Mouse (Mus musculus) G1E (cell line): Measurements from ENCODE around the gene Olig1. TPM values are rescaled to one million over a fixed set of nuclear protein-coding genes. Genes with fewer than 3 reads are reported as not detected.

Source experiments
- ATAC-seq: 2 replicates; pipeline ENCODE4 v1.8.0; 2016; ENCODE audit warnings: mild to moderate bottlenecking; ENCODE audit not compliant: insufficient number of reproducible peaks, poor library complexity, low FRiP score, severe bottlenecking; ENCODE audit errors: extremely low read depth
- DNase-seq: peaks from one replicate; pipeline ENCODE4 v3.0.0; 2012; ENCODE audit warnings: low spot score
- H3K27me3 ChIP-seq: 2 replicates; pipeline ENCODE4 v1.6.1; 2012; ENCODE audit warnings: mild to moderate bottlenecking, low read length, inconsistent platforms; ENCODE audit not compliant: insufficient read depth
- H3K36me3 ChIP-seq: replicated peaks from 2 replicates; pipeline ENCODE3; 2012; ENCODE audit warnings: mild to moderate bottlenecking, inconsistent platforms
- H3K4me1 ChIP-seq: 2 replicates; pipeline ENCODE4 v1.6.1; 2012; ENCODE audit warnings: low read depth, low read length, inconsistent platforms, mixed read lengths; ENCODE audit not compliant: insufficient read depth
- H3K4me3 ChIP-seq: 2 replicates; pipeline ENCODE4 v1.5.1; 2012; ENCODE audit warnings: low read depth, mild to moderate bottlenecking, inconsistent platforms, low read length, moderate library complexity, mixed read lengths
- H3K9me3 ChIP-seq: replicated peaks from 2 replicates; pipeline ENCODE4 v1.6.1; 2012; ENCODE audit warnings: inconsistent platforms
- CTCF ChIP-seq: IDR thresholded peaks from 2 replicates; pipeline ENCODE4 v1.5.1; 2012; ENCODE audit warnings: low read depth, low read length, inconsistent platforms, mixed read lengths
- GATA1 ChIP-seq: IDR thresholded peaks from 2 replicates; pipeline ENCODE4 v1.6.1; 2012; ENCODE audit warnings: borderline replicate concordance, low read length, inconsistent platforms, mixed read lengths
- GATA2 ChIP-seq: IDR thresholded peaks from 2 replicates; pipeline ENCODE4 v1.6.1; 2012; ENCODE audit warnings: low read depth, low read length, inconsistent platforms, borderline replicate concordance
- POLR2AphosphoS5 ChIP-seq: IDR thresholded peaks from 2 replicates; pipeline ENCODE4 v1.6.1; 2012; ENCODE audit warnings: low read depth, low read length, inconsistent platforms; ENCODE audit not compliant: insufficient replicate concordance
- TAL1 ChIP-seq: conservative IDR thresholded peaks from 2 replicates; pipeline ENCODE4 v1.6.1; 2012; ENCODE audit warnings: low read depth, low read length, inconsistent platforms, mixed read lengths
- polyA plus RNA-seq: library from polyadenylated mRNA; stranded (reverse); fragments of >175 nt; gene quantifications from 2 replicates; pipeline ENCODE4 v1.2.3, GENCODE M21; 2012
- total RNA-seq, 2 experiments: library from RNA; stranded (forward) in 1 of 2; stranded (reverse) in 1 of 2; fragments of 200-1000 nt in 1 of 2; fragments of >200 nt in 1 of 2; fragmentation: Nextera tagmentation in 1 of 2; gene quantifications; 2 replicates each; pipeline ENCODE4 v1.2.3; 2014 to 2017

The Olig1 gene
- total and polyA plus RNA-seq, 3 experiments, result not detected

GRCm38 (mm10) chr16:91292080-91292479, 22.5 kb downstream of the Olig1 start:
- ATAC-seq (no peak), DNase-seq (no peak)
- no peak for TF ChIP-seq GATA2
- TF ChIP-seq CTCF, result no peak
- no peak for TF ChIP-seq TAL1
- no peak for TF ChIP-seq POLR2AphosphoS5
- TF ChIP-seq GATA1, result no peak
- no peak overlapping the region for H3K4me3 ChIP-seq
- H3K27me3 ChIP-seq, result peaks cover 12% of the 10 kb centered on the region
- H3K36me3 ChIP-seq, result no peaks in the 10 kb centered on the region
- H3K9me3 ChIP-seq, result no peaks in the 10 kb centered on the region
- no peaks in the 10 kb centered on the region for H3K4me1 ChIP-seq

GRCm38 (mm10) chr16:91292719-91293333, 23.3 kb downstream of the Olig1 start:
- Histone ChIP-seq H3K4me3 (no peak overlapping the region), H3K9me3 (no peaks in the 10 kb centered on the region), H3K4me1 (no peaks in the 10 kb centered on the region), H3K36me3 (no peaks in the 10 kb centered on the region), H3K27me3 (peaks cover 12% of the 10 kb centered on the region)
- no peak for DNase-seq
- no peak for ATAC-seq
- no peak for TF ChIP-seq GATA2
- no peak for TF ChIP-seq POLR2AphosphoS5
- no peak for TF ChIP-seq GATA1
- no peak for TF ChIP-seq TAL1
- no peak for TF ChIP-seq CTCF

GRCm38 (mm10) chr16:91297726-91298125, 28.2 kb downstream of the Olig1 start:
- no peak for ATAC-seq
- TF ChIP-seq POLR2AphosphoS5, result no peak
- TF ChIP-seq TAL1, result no peak
- TF ChIP-seq CTCF, result no peak
- no peak for TF ChIP-seq GATA2
- no peak for TF ChIP-seq GATA1
- H3K27me3 ChIP-seq, result peaks cover 3% of the 10 kb centered on the region; the same call in 1 of the 2 replicates

GRCm38 (mm10) chr16:91299412-91299811, 29.8 kb downstream of the Olig1 start:
- Histone ChIP-seq H3K9me3 (no peaks in the 10 kb centered on the region), H3K4me3 (no peak overlapping the region), H3K4me1 (no peaks in the 10 kb centered on the region), H3K27me3 (peaks cover 3% of the 10 kb centered on the region; the same call in 1 of the 2 replicates), H3K36me3 (no peaks in the 10 kb centered on the region)
- TF ChIP-seq GATA1 (no peak), TAL1 (no peak), CTCF (no peak), GATA2 (no peak), POLR2AphosphoS5 (no peak)
- DNase-seq, result no peak
- ATAC-seq, result no peak

More at GRCm38 (mm10) chr16:91297726-91298125, 28.2 kb downstream of the Olig1 start:
- Histone ChIP-seq H3K4me3 (no peak overlapping the region), H3K9me3 (no peaks in the 10 kb centered on the region), H3K36me3 (no peaks in the 10 kb centered on the region), H3K4me1 (no peaks in the 10 kb centered on the region)
- DNase-seq, result no peak

- ATAC-seq (no peak), DNase-seq (no peak)
- Histone ChIP-seq H3K27me3 (peaks cover 3% of the 10 kb centered on the region; the same call in 1 of the 2 replicates), H3K4me3 (no peak overlapping the region), H3K9me3 (no peaks in the 10 kb centered on the region), H3K4me1 (no peaks in the 10 kb centered on the region), H3K36me3 (no peaks in the 10 kb centered on the region)
- TF ChIP-seq TAL1 (no peak), CTCF (no peak), GATA1 (no peak), POLR2AphosphoS5 (no peak), GATA2 (no peak)
Measured at GRCm38 (mm10) chr16:91300641-91301441, 31.3 kb downstream of the Olig1 start.

GRCm38 (mm10) chr16:91301454-91301853, 31.9 kb downstream of the Olig1 start:
- Histone ChIP-seq H3K27me3 (no peaks in the 10 kb centered on the region), H3K4me3 (no peak overlapping the region), H3K36me3 (no peaks in the 10 kb centered on the region), H3K4me1 (no peaks in the 10 kb centered on the region), H3K9me3 (no peaks in the 10 kb centered on the region)
- TF ChIP-seq POLR2AphosphoS5 (no peak), GATA1 (no peak), CTCF (no peak), GATA2 (no peak), TAL1 (no peak)
- DNase-seq (no peak), ATAC-seq (no peak)
